In genomic region chr2:92331410-92331809, GRCm38 (mm10) we compare ENCODE assay signal across 10 mouse cellular contexts. TPM values are rescaled to one million over a fixed set of nuclear protein-coding genes. Genes with fewer than 3 reads are reported as not detected.
DNase-seq lines count a peak whose midpoint lies in the region; ATAC-seq and TF ChIP-seq lines count a peak whose summit lies in the region.
"Had no signal": no experiment of that assay in that cellular context is flagged by ENCODE, and none has a peak within 500 bp of the region (broad histone marks: within the 10 kb centered on the region; RNA-seq: fewer than 3 reads in every experiment).

No protein-coding gene starts in this region.

- H3K9me3 ChIP-seq in embryonic facial prominence, embryonic 11.5 days (replicated peaks; ENCODE audit: control insufficient read depth, low read length), result no peaks in the 10 kb centered on the region
- no peaks in the 10 kb centered on the region for H3K9me3 ChIP-seq in embryonic facial prominence, embryonic 10.5 days
- no peaks in the 10 kb centered on the region for H3K9me3 ChIP-seq in liver, embryonic 14.5 days (ENCODE audit: control insufficient read depth, low read length)
- H3K9me3 ChIP-seq in liver, embryonic 11.5 days (ENCODE audit: control insufficient read depth, low read length), result no peaks in the 10 kb centered on the region
- no peaks in the 10 kb centered on the region for H3K9me3 ChIP-seq in MEL (replicated peaks; ENCODE audit: insufficient read depth, low read length)
- H3K9me3 ChIP-seq in embryonic facial prominence, embryonic 14.5 days (ENCODE audit: control insufficient read depth, low read length), result no peaks in the 10 kb centered on the region
- H3K9me3 ChIP-seq: limb, embryonic 12.5 days had no signal

- intact Hi-C loops in heart, postnatal 36 days (cut with DNase I), result loop anchor here (2.0 kb wide), 2 partner anchors 35 to 107 kb away; no protein-coding TSS in a partner anchor

- no peak overlapping the region for H3K27ac ChIP-seq in embryonic facial prominence, embryonic 11.5 days (replicated peaks; ENCODE audit: low read depth, low read length)
- H3K27ac ChIP-seq in embryonic facial prominence, embryonic 10.5 days (replicated peaks), result no peak overlapping the region
- H3K27ac ChIP-seq in liver, embryonic 14.5 days, result no peak overlapping the region
- H3K27ac ChIP-seq in liver, embryonic 11.5 days (ENCODE audit: low read depth, low read length), result no peak overlapping the region
- no peak overlapping the region for H3K27ac ChIP-seq in MEL (ENCODE audit: control insufficient read depth, low read depth, low read length)
- no peak overlapping the region for H3K27ac ChIP-seq in embryonic facial prominence, embryonic 14.5 days (replicated peaks; ENCODE audit: low read depth, low read length)
- H3K27ac ChIP-seq: limb, embryonic 12.5 days had no signal

- no peak for TF ChIP-seq POLR2A in MEL (IDR thresholded peaks at IDR 0.05; ENCODE audit: control insufficient read depth in 1 of 2, insufficient read depth in 1 of 2, low read depth in 1 of 2, low read length in 2 of 2, poor library complexity in 1 of 2)

- no peak overlapping the region for H3K9ac ChIP-seq in embryonic facial prominence, embryonic 11.5 days (replicated peaks; ENCODE audit: low read length)
- no peak overlapping the region for H3K9ac ChIP-seq in liver, embryonic 14.5 days (replicated peaks)
- H3K9ac ChIP-seq in liver, embryonic 11.5 days (ENCODE audit: low read depth, low read length), result no peak overlapping the region
- H3K9ac ChIP-seq in MEL (ENCODE audit: control insufficient read depth, low read depth, low read length, poor library complexity, severe bottlenecking), result no peak overlapping the region
- H3K9ac ChIP-seq in embryonic facial prominence, embryonic 14.5 days (ENCODE audit: low read depth, low read length), result no peak overlapping the region
- H3K9ac ChIP-seq: limb, embryonic 12.5 days had no signal

- no peaks in the 10 kb centered on the region; the same call in 1 of the 2 replicates for H3K36me3 ChIP-seq in embryonic facial prominence, embryonic 11.5 days (replicated peaks; ENCODE audit: control insufficient read depth, insufficient read depth, low read depth, low read length)
- peaks cover 93% of the 10 kb centered on the region for H3K36me3 ChIP-seq in embryonic facial prominence, embryonic 10.5 days (replicated peaks)
- H3K36me3 ChIP-seq in liver, embryonic 14.5 days (replicated peaks; ENCODE audit: control insufficient read depth, insufficient read depth, low read depth), result no peaks in the 10 kb centered on the region; the same call in 1 of the 2 replicates
- peaks cover 6% of the 10 kb centered on the region for H3K36me3 ChIP-seq in liver, embryonic 11.5 days (ENCODE audit: control insufficient read depth, insufficient read depth, low read length)
- peaks cover 0 to 2% of the 10 kb centered on the region in 2 experiments; a peak in 1 of 4 replicates for H3K36me3 ChIP-seq in MEL (ENCODE audit: control insufficient read depth in 1 of 2, insufficient read depth in 2 of 2, low read length in 2 of 2)
- H3K36me3 ChIP-seq in embryonic facial prominence, embryonic 14.5 days (ENCODE audit: control insufficient read depth, insufficient read depth, low read length), result peaks cover 87% of the 10 kb centered on the region

- no peak for ATAC-seq in embryonic facial prominence, embryonic 11.5 days (replicated peaks; ENCODE audit: insufficient number of reproducible peaks, low FRiP score, low TSS enrichment, low read depth)
- ATAC-seq in liver, embryonic 14.5 days (ENCODE audit: insufficient read depth), result no peak
- ATAC-seq in liver, embryonic 11.5 days (replicated peaks; ENCODE audit: low FRiP score), result no peak
- ATAC-seq in embryonic facial prominence, embryonic 14.5 days (ENCODE audit: low read depth), result no peak
- ATAC-seq: forebrain, embryonic 16.5 days had no signal

- H3K4me1 ChIP-seq in embryonic facial prominence, embryonic 11.5 days (ENCODE audit: control insufficient read depth, insufficient read depth, low read length), result no peaks in the 10 kb centered on the region
- H3K4me1 ChIP-seq in embryonic facial prominence, embryonic 10.5 days, result no peaks in the 10 kb centered on the region
- H3K4me1 ChIP-seq in liver, embryonic 14.5 days (replicated peaks; ENCODE audit: control insufficient read depth in 2 of 2, insufficient read depth in 2 of 2, low read length in 1 of 2), result no peaks in the 10 kb centered on the region
- no peaks in the 10 kb centered on the region for H3K4me1 ChIP-seq in liver, embryonic 11.5 days (replicated peaks; ENCODE audit: control insufficient read depth, insufficient read depth, low read length)
- no peaks in the 10 kb centered on the region; a peak in 1 of 4 replicates for H3K4me1 ChIP-seq in MEL (ENCODE audit: control insufficient read depth in 1 of 2, insufficient read depth in 2 of 2, low read length in 2 of 2)
- no peaks in the 10 kb centered on the region for H3K4me1 ChIP-seq in embryonic facial prominence, embryonic 14.5 days (ENCODE audit: control insufficient read depth, insufficient read depth, low read length)
- H3K4me1 ChIP-seq: limb, embryonic 12.5 days had no signal

- TF ChIP-seq RAD21 in MEL (IDR thresholded peaks at IDR 0.05; ENCODE audit: low read depth, low read length), result peak; percentile 40

- H3K4me2 ChIP-seq in embryonic facial prominence, embryonic 11.5 days (ENCODE audit: low read depth, low read length), result no peak overlapping the region
- H3K4me2 ChIP-seq in liver, embryonic 14.5 days (ENCODE audit: low read depth), result no peak overlapping the region
- no peak overlapping the region for H3K4me2 ChIP-seq in liver, embryonic 11.5 days
- H3K4me2 ChIP-seq in embryonic facial prominence, embryonic 14.5 days (ENCODE audit: low read depth, low read length), result no peak overlapping the region
- H3K4me2 ChIP-seq: limb, embryonic 12.5 days had no signal

- no peak for TF ChIP-seq EP300 in liver, embryonic 14.5 days (IDR thresholded peaks at IDR 0.05; ENCODE audit: low read depth)
- no peak for TF ChIP-seq EP300 in MEL (IDR thresholded peaks at IDR 0.05; ENCODE audit: low read depth in 1 of 2, low read length in 2 of 2)

- H3K79me2 ChIP-seq in MEL (ENCODE audit: control insufficient read depth, insufficient read depth, low read length, poor library complexity), result no peaks in the 10 kb centered on the region

- 98% methylated on average over 2 of the region's 2 CpGs for WGBS in embryonic facial prominence, embryonic 11.5 days
- WGBS in embryonic facial prominence, embryonic 10.5 days, result 88% methylated on average over 2 of the region's 2 CpGs
- 77% methylated on average over 2 of the region's 2 CpGs for WGBS in liver, embryonic 14.5 days (ENCODE audit: insufficient replicate concordance)
- 78% methylated on average over 2 of the region's 2 CpGs for WGBS in liver, embryonic 11.5 days
- 79% methylated on average over 2 of the region's 2 CpGs for WGBS in embryonic facial prominence, embryonic 14.5 days

- TF ChIP-seq CTCF in liver, embryonic 14.5 days (IDR thresholded peaks at IDR 0.05; ENCODE audit: low read depth), result peak; percentile 39
- TF ChIP-seq CTCF in MEL (IDR thresholded peaks at IDR 0.05 in 2 of 3, conservative IDR thresholded peaks at IDR 0.05 in 1 of 3; ENCODE audit: control insufficient read depth in 1 of 3, insufficient read depth in 1 of 3, low read depth in 2 of 3, low read length in 3 of 3, poor library complexity in 1 of 3, severe bottlenecking in 1 of 3), result peak in 2 of 3 experiments; percentile 32 to 42; a peak in 4 of 6 replicates

- H3K27me3 ChIP-seq in embryonic facial prominence, embryonic 11.5 days (ENCODE audit: control insufficient read depth, insufficient read depth, low read length), result no peaks in the 10 kb centered on the region
- H3K27me3 ChIP-seq in embryonic facial prominence, embryonic 10.5 days (replicated peaks; ENCODE audit: low read depth, poor library complexity, severe bottlenecking), result no peaks in the 10 kb centered on the region
- no peaks in the 10 kb centered on the region for H3K27me3 ChIP-seq in liver, embryonic 14.5 days (ENCODE audit: control insufficient read depth, insufficient read depth, low read length)
- no peaks in the 10 kb centered on the region for H3K27me3 ChIP-seq in liver, embryonic 11.5 days (replicated peaks; ENCODE audit: control insufficient read depth, insufficient read depth, low read length)
- no peaks in the 10 kb centered on the region for H3K27me3 ChIP-seq in MEL (ENCODE audit: control insufficient read depth in 1 of 2, insufficient read depth in 2 of 2, low read length in 2 of 2)
- H3K27me3 ChIP-seq in embryonic facial prominence, embryonic 14.5 days (replicated peaks; ENCODE audit: control insufficient read depth, insufficient read depth, low read length), result no peaks in the 10 kb centered on the region
- H3K27me3 ChIP-seq: limb, embryonic 12.5 days had no signal

- no peak overlapping the region for H3K4me3 ChIP-seq in embryonic facial prominence, embryonic 11.5 days (ENCODE audit: low read depth, low read length)
- H3K4me3 ChIP-seq in embryonic facial prominence, embryonic 10.5 days, result no peak overlapping the region
- no peak overlapping the region for H3K4me3 ChIP-seq in liver, embryonic 14.5 days (ENCODE audit: insufficient read depth in 1 of 2, low read depth in 2 of 2, low read length in 2 of 2)
- no peak overlapping the region for H3K4me3 ChIP-seq in liver, embryonic 11.5 days (ENCODE audit: low read depth, low read length)
- no peak overlapping the region for H3K4me3 ChIP-seq in MEL (ENCODE audit: control insufficient read depth in 1 of 2, insufficient read depth in 1 of 2, low read depth in 2 of 2, low read length in 2 of 2)
- H3K4me3 ChIP-seq in embryonic facial prominence, embryonic 14.5 days (ENCODE audit: low read depth, low read length), result no peak overlapping the region
- H3K4me3 ChIP-seq: limb, embryonic 12.5 days had no signal

- DNase-seq in embryonic facial prominence, embryonic 11.5 days (ENCODE audit: low spot score), result peak; percentile 30
- DNase-seq in embryonic facial prominence, embryonic 10.5 days (ENCODE audit: low spot score), result no peak
- no peak for DNase-seq in liver, embryonic 14.5 days (ENCODE audit: low read depth in 3 of 3, low spot score in 3 of 3)
- DNase-seq in liver, embryonic 11.5 days (ENCODE audit: low spot score), result no peak
- peak; percentile 36 for DNase-seq in MEL (ENCODE audit: low read depth, low spot score)
- peak; percentile 67 for DNase-seq in embryonic facial prominence, embryonic 14.5 days (ENCODE audit: low spot score)
- no peak for DNase-seq in testis, postnatal 14 days (ENCODE audit: low spot score)
- DNase-seq in heart, postnatal 36 days, result no peak

RNA-seq across cellular contexts. Expression of gene Pex16, which starts 43.1 kb away (rescaled TPM):
- 11.7 and 14.3 TPM in 2 replicates for polyA plus RNA-seq in embryonic facial prominence, embryonic 11.5 days (2014; fragmentation: Nextera tagmentation; extraction: Ambion mirVana)
- polyA plus RNA-seq in embryonic facial prominence, embryonic 10.5 days (2016; fragmentation: Nextera tagmentation; extraction: Ambion mirVana), result 18.6 and 22.4 TPM in 2 replicates
- 14.8 and 15.5 TPM in 2 replicates for polyA plus RNA-seq in liver, embryonic 14.5 days (2012; rRNA removed)
- polyA plus RNA-seq in liver, embryonic 14.5 days (2014; fragmentation: Nextera tagmentation; extraction: Ambion mirVana), result 19.5 and 20.9 TPM in 2 replicates
- polyA plus RNA-seq in liver, embryonic 11.5 days (2014; fragmentation: Nextera tagmentation; extraction: Ambion mirVana), result 26.3 and 29.3 TPM in 2 replicates
- total RNA-seq in MEL (2012; rRNA removed), result 40.9 and 41.9 TPM in 2 replicates
- 10 to 100 TPM in 1 of 2 experiments, not detected in 1; 52.5 TPM for polyA plus RNA-seq in MEL (2012; ENCODE audit: insufficient read depth in 1 of 2, insufficient read length in 2 of 2, low read depth in 1 of 2, low replicate concordance in 2 of 2, missing spikeins in 1 of 2)
- 19.6 and 22.7 TPM in 2 replicates for polyA plus RNA-seq in embryonic facial prominence, embryonic 14.5 days (2014; fragmentation: Nextera tagmentation; extraction: Ambion mirVana)
- 10 to 100 TPM; 25.8 to 28.9 TPM for total RNA-seq in heart, postnatal 36 days (2021)

RNA-seq across cellular contexts. Expression of gene Large2, which starts 43.3 kb away (rescaled TPM):
- polyA plus RNA-seq in embryonic facial prominence, embryonic 11.5 days (2014; fragmentation: Nextera tagmentation; extraction: Ambion mirVana), result 5.8 and 6.6 TPM in 2 replicates
- polyA plus RNA-seq in embryonic facial prominence, embryonic 10.5 days (2016; fragmentation: Nextera tagmentation; extraction: Ambion mirVana), result 10.2 and 12.4 TPM in 2 replicates
- 3.1 and 3.2 TPM in 2 replicates for polyA plus RNA-seq in liver, embryonic 14.5 days (2012; rRNA removed)
- 1.9 and 2.3 TPM in 2 replicates for polyA plus RNA-seq in liver, embryonic 14.5 days (2014; fragmentation: Nextera tagmentation; extraction: Ambion mirVana)
- polyA plus RNA-seq in liver, embryonic 11.5 days (2014; fragmentation: Nextera tagmentation; extraction: Ambion mirVana), result 4.2 and 5.4 TPM in 2 replicates
- not detected in 2 replicates for total RNA-seq in MEL (2012; rRNA removed)
- under 1 TPM in 1 of 2 experiments, not detected in 1; 0.03 TPM for polyA plus RNA-seq in MEL (2012; ENCODE audit: insufficient read depth in 1 of 2, insufficient read length in 2 of 2, low read depth in 1 of 2, low replicate concordance in 2 of 2, missing spikeins in 1 of 2)
- polyA plus RNA-seq in embryonic facial prominence, embryonic 14.5 days (2014; fragmentation: Nextera tagmentation; extraction: Ambion mirVana), result 10.7 and 11.1 TPM in 2 replicates
- total RNA-seq in heart, postnatal 36 days (2021), result not detected

RNA-seq across cellular contexts. Expression of gene 1700029I15Rik, which starts 50.9 kb away (rescaled TPM):
- 1.6 and 1.9 TPM in 2 replicates for polyA plus RNA-seq in embryonic facial prominence, embryonic 11.5 days (2014; fragmentation: Nextera tagmentation; extraction: Ambion mirVana)
- polyA plus RNA-seq in embryonic facial prominence, embryonic 10.5 days (2016; fragmentation: Nextera tagmentation; extraction: Ambion mirVana), result 2.5 and 3.6 TPM in 2 replicates
- 0.63 and 1.1 TPM in 2 replicates for polyA plus RNA-seq in liver, embryonic 14.5 days (2012; rRNA removed)
- polyA plus RNA-seq in liver, embryonic 14.5 days (2014; fragmentation: Nextera tagmentation; extraction: Ambion mirVana), result 0.66 and 0.85 TPM in 2 replicates
- 0.81 and 1.7 TPM in 2 replicates for polyA plus RNA-seq in liver, embryonic 11.5 days (2014; fragmentation: Nextera tagmentation; extraction: Ambion mirVana)
- 0.65 and 0.98 TPM in 2 replicates for total RNA-seq in MEL (2012; rRNA removed)
- polyA plus RNA-seq in MEL (2012; ENCODE audit: insufficient read depth in 1 of 2, insufficient read length in 2 of 2, low read depth in 1 of 2, low replicate concordance in 2 of 2, missing spikeins in 1 of 2), result 1 to 10 TPM in 1 of 2 experiments, not detected in 1; 3.2 TPM
- polyA plus RNA-seq in embryonic facial prominence, embryonic 14.5 days (2014; fragmentation: Nextera tagmentation; extraction: Ambion mirVana), result 2.7 and 3.0 TPM in 2 replicates
- 1 to 10 TPM; 1.7 TPM for total RNA-seq in heart, postnatal 36 days (2021)

Comparison
In these comparisons a context has a peak if more than half of its experiments do, and no peak if none do; other contexts are left out.
1. DNase-seq: peak in embryonic facial prominence, embryonic 11.5 days (single experiment), MEL (single experiment) and embryonic facial prominence, embryonic 14.5 days (single experiment); none in embryonic facial prominence, embryonic 10.5 days (single experiment), liver, embryonic 14.5 days (0 of 3), liver, embryonic 11.5 days (single experiment), testis, postnatal 14 days (single experiment) and heart, postnatal 36 days (0 of 2).